Mouse (Mus musculus) brain, embryonic 14.5 days (tissue): ENCODE measurements around the gene Thumpd1.

Source experiments
- CTCF ChIP-seq: fragments of 200-500 bp; IDR thresholded peaks from 2 replicates; pipeline ENCODE4 v1.5.1; 2012; ENCODE audit warnings: inconsistent platforms, mild to moderate bottlenecking, moderate library complexity, borderline replicate concordance; ENCODE audit not compliant: insufficient read depth, insufficient read length; ENCODE audit errors: extremely low read depth
- POLR2A ChIP-seq: fragments of 200-500 bp; IDR thresholded peaks from 2 replicates; pipeline ENCODE4 v1.6.1; 2012; ENCODE audit warnings: mild to moderate bottlenecking, inconsistent platforms, borderline replicate concordance; ENCODE audit not compliant: poor library complexity, insufficient read depth, insufficient read length, severe bottlenecking; ENCODE audit errors: extremely low read depth

GRCm38 (mm10) chr7:119738877-119739276, 18.3 kb upstream of the Thumpd1 start:
- no peak for TF ChIP-seq POLR2A
- no peak for TF ChIP-seq CTCF
